ENCODE assay signal across 9 mouse cellular contexts in the genomic region with DNA sequence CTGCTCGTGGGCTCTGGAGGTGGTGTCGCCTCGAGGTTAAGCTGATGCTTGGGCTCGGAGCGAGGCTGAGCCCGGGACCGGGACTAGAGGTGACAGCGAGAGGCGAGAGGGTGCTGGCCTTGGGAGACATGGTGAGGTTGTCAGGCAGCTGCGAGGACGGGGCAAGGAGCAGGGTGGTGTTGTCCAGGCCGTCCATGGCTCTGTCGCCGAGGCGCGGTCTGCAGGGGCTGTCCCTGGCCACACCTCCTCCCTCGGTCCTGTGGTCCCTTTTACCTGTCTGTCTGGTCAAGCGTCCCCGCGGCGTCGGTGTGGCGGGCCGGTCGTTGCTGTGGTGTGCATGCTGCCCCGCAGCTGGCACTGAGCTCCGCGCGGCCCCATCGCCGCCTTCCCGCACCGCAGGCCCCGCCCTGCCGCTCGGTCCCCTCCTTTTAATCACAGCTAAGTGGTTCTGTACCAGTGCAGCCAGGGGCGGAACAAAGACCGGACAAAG. TPM values are rescaled to one million over a fixed set of nuclear protein-coding genes. Genes with fewer than 3 reads are reported as not detected.
DNase-seq lines count a peak whose midpoint lies in the region; ATAC-seq and TF ChIP-seq lines count a peak whose summit lies in the region.
"Had no signal": no experiment of that assay in that cellular context is flagged by ENCODE, and none has a peak within 500 bp of the region (broad histone marks: within the 10 kb centered on the region; RNA-seq: fewer than 3 reads in every experiment).

A gene (minus strand): TSS at position 360 of the 490 bp plus-strand sequence.

- H3K9me3 ChIP-seq in ES-Bruce4 (replicated peaks; ENCODE audit: control insufficient read depth, insufficient read depth, low read length, poor library complexity, severe bottlenecking) = no peaks in the 10 kb centered on the region
- no peaks in the 10 kb centered on the region for H3K9me3 ChIP-seq in forebrain, embryonic 14.5 days (replicated peaks; ENCODE audit: control insufficient read depth, low read length)
- H3K9me3 ChIP-seq in liver, postnatal 0 days (ENCODE audit: low read length) = no peaks in the 10 kb centered on the region

- H3K4me3 ChIP-seq in gastrocnemius, adult 2 months = peak within 1 kb of the TSS; percentile 47
- H3K4me3 ChIP-seq in ES-Bruce4 (ENCODE audit: low read depth, low read length) = peak within 1 kb of the TSS; percentile 25
- H3K4me3 ChIP-seq in forebrain, embryonic 14.5 days (ENCODE audit: low read depth, low read length) = peak within 1 kb of the TSS; percentile 32
- peak within 1 kb of the TSS; percentile 26; the same call in 1 of the 2 replicates for H3K4me3 ChIP-seq in liver, postnatal 0 days (ENCODE audit: low read depth, low read length)

- no peak within 1 kb of the TSS for H3K27ac ChIP-seq in gastrocnemius, adult 2 months
- H3K27ac ChIP-seq in ES-Bruce4 (ENCODE audit: insufficient read depth, low read length) = no peak within 1 kb of the TSS
- no peak within 1 kb of the TSS for H3K27ac ChIP-seq in forebrain, embryonic 14.5 days (ENCODE audit: low read depth, low read length)
- no peak within 1 kb of the TSS for H3K27ac ChIP-seq in liver, postnatal 0 days (ENCODE audit: low read depth)

- no peaks in the 10 kb centered on the region for H3K4me1 ChIP-seq in ES-Bruce4 (ENCODE audit: control insufficient read depth, insufficient read depth, low read length)
- H3K4me1 ChIP-seq in forebrain, embryonic 14.5 days (ENCODE audit: control insufficient read depth, insufficient read depth, low read length) = no peaks in the 10 kb centered on the region
- no peaks in the 10 kb centered on the region for H3K4me1 ChIP-seq in liver, postnatal 0 days (ENCODE audit: insufficient read depth)

- no peak for TF ChIP-seq EP300 in ES-Bruce4 (IDR thresholded peaks at IDR 0.05; ENCODE audit: insufficient read depth, low read depth, low read length)
- TF ChIP-seq EP300 in liver, postnatal 0 days (IDR thresholded peaks at IDR 0.05; ENCODE audit: low read depth) = no peak

- peak within 1 kb of the TSS; percentile 54 for H3K4me2 ChIP-seq in forebrain, embryonic 14.5 days (ENCODE audit: low read length)
- H3K4me2 ChIP-seq in liver, postnatal 0 days (ENCODE audit: low read depth, low read length) = peak within 1 kb of the TSS; percentile 60

- intact Hi-C loops in gastrocnemius, adult 2 months (cut with DNase I) = no loop called here
- intact Hi-C loops in left cerebral cortex, postnatal 25 days (cut with DNase I) = loop anchor here (5.0 kb wide), 1 partner anchor 420 kb away; a partner anchor contains a TSS

- peak; percentile 89 for ATAC-seq in forebrain, embryonic 14.5 days
- no peak for ATAC-seq in liver, postnatal 0 days
- no peak for ATAC-seq in activated CD4-positive, CD25-positive, alpha-beta regulatory T cell, adult 4 months

- DNase-seq in gastrocnemius, adult 2 months = no peak
- DNase-seq in gastrocnemius, postnatal 10 days = no peak
- peak; percentile 28 for DNase-seq in forebrain, embryonic 14.5 days (ENCODE audit: low spot score)
- DNase-seq in liver, postnatal 0 days = no peak
- DNase-seq in frontal cortex, postnatal 10 days (ENCODE audit: low spot score in 2 of 2) = no peak
- no peak for DNase-seq in left cerebral cortex, postnatal 25 days (ENCODE audit: low spot score in 2 of 2)

- TF ChIP-seq POLR2A in ES-Bruce4 (IDR thresholded peaks at IDR 0.05; ENCODE audit: insufficient read depth, low read length) = no peak

- H3K27me3 ChIP-seq in ES-Bruce4 (ENCODE audit: control insufficient read depth, insufficient read depth, low read length, poor library complexity, severe bottlenecking) = no peaks in the 10 kb centered on the region; the same call in none of the 2 replicates
- H3K27me3 ChIP-seq in forebrain, embryonic 14.5 days (replicated peaks; ENCODE audit: control insufficient read depth, insufficient read depth, low read length) = peaks cover 5% of the 10 kb centered on the region; the same call in 1 of the 2 replicates
- H3K27me3 ChIP-seq in liver, postnatal 0 days (ENCODE audit: insufficient read depth, low read length) = peaks cover 9% of the 10 kb centered on the region; the same call in 1 of the 2 replicates

- WGBS in forebrain, embryonic 14.5 days = 2% methylated on average over 38 of the region's 38 CpGs
- 5% methylated on average over 29 of the region's 38 CpGs for WGBS in liver, postnatal 0 days (ENCODE audit: insufficient replicate concordance)

- no peaks in the 10 kb centered on the region for H3K36me3 ChIP-seq in ES-Bruce4 (ENCODE audit: control insufficient read depth, insufficient read depth, low read length, poor library complexity, severe bottlenecking)
- no peaks in the 10 kb centered on the region for H3K36me3 ChIP-seq in forebrain, embryonic 14.5 days (ENCODE audit: control insufficient read depth, insufficient read depth, low read length)
- H3K36me3 ChIP-seq in liver, postnatal 0 days (replicated peaks; ENCODE audit: insufficient read depth, low read length) = no peaks in the 10 kb centered on the region

- TF ChIP-seq CTCF in gastrocnemius, adult 2 months (IDR thresholded peaks at IDR 0.05) = no peak
- no peak for TF ChIP-seq CTCF in ES-Bruce4 (IDR thresholded peaks at IDR 0.05; ENCODE audit: low read depth, low read length)
- no peak for TF ChIP-seq CTCF in liver, postnatal 0 days (IDR thresholded peaks at IDR 0.05; ENCODE audit: low read depth)

- H3K9ac ChIP-seq in ES-Bruce4 (ENCODE audit: low read depth, poor library complexity, severe bottlenecking) = no peak within 1 kb of the TSS
- peak within 1 kb of the TSS; percentile 32; the same call in 1 of the 2 replicates for H3K9ac ChIP-seq in forebrain, embryonic 14.5 days (ENCODE audit: low read length)
- no peak within 1 kb of the TSS for H3K9ac ChIP-seq in liver, postnatal 0 days (replicated peaks)

RNA-seq across cellular contexts. Expression of the gene that starts here (rescaled TPM):
- not detected for total RNA-seq in gastrocnemius, adult 2 months (2021)
- total RNA-seq in gastrocnemius, postnatal 10 days (2021) = not detected
- polyA plus RNA-seq in ES-Bruce4 (2011; ENCODE audit: insufficient read depth, insufficient read length, low read depth, missing spikeins) = 0.58 TPM in 1 of 2 replicates, not detected in the other
- polyA plus RNA-seq in forebrain, embryonic 14.5 days (2014; fragmentation: Nextera tagmentation; extraction: Ambion mirVana) = 3.8 and 4.5 TPM in 2 replicates
- not detected in 2 replicates for polyA plus RNA-seq in liver, postnatal 0 days (2015; fragmentation: Nextera tagmentation; extraction: Ambion mirVana)
- under 1 TPM in 1 of 2 experiments, not detected in 1; 0.39 TPM for total RNA-seq in left cerebral cortex, postnatal 25 days (2021)
- polyA plus RNA-seq in activated CD4-positive, CD25-positive, alpha-beta regulatory T cell, adult 4 months (2017; shearing (Covaris generic)) = not detected
- total RNA-seq: hematopoietic stem cell, adult 5-6 weeks had no signal
